Mouse (Mus musculus) stomach, embryonic 14.5 days (tissue): ENCODE measurements around the gene Tkfc. TPM values are rescaled to one million over a fixed set of nuclear protein-coding genes. Genes with fewer than 3 reads are reported as not detected.

Source experiments
- ATAC-seq: fragments of 200-750 bp; cut with Nextera tagmentation; 2 replicates; pipeline ENCODE4 v1.8.0; 2017; ENCODE audit warnings: low read depth, moderate TSS enrichment; ENCODE audit not compliant: insufficient number of reproducible peaks, insufficient read depth, low FRiP score
- H3K27ac ChIP-seq: fragments of 300-500 bp; sonication (generic); 2 replicates; pipeline ENCODE4 v1.5.1; 2014; ENCODE audit warnings: mild to moderate bottlenecking, low read length, moderate library complexity, mixed read lengths
- H3K27me3 ChIP-seq: fragments of 300-500 bp; sonication (generic); 2 replicates; pipeline ENCODE4 v1.6.1; 2014; ENCODE audit warnings: low read length, control low read depth, mixed read lengths; ENCODE audit not compliant: control insufficient read depth, insufficient read depth
- H3K36me3 ChIP-seq: fragments of 300-500 bp; sonication (generic); 2 replicates; pipeline ENCODE4 v1.6.1; 2014; ENCODE audit warnings: mild to moderate bottlenecking, control low read depth, low read length, moderate library complexity, mixed read lengths; ENCODE audit not compliant: control insufficient read depth, insufficient read depth
- H3K4me1 ChIP-seq: fragments of 300-500 bp; sonication (generic); 2 replicates; pipeline ENCODE4 v1.6.1; 2014; ENCODE audit warnings: low read length, control low read depth, mixed read lengths; ENCODE audit not compliant: control insufficient read depth, insufficient read depth
- H3K4me2 ChIP-seq: fragments of 300-500 bp; sonication (generic); replicated peaks from 2 replicates; pipeline ENCODE4 v1.6.1; 2014; ENCODE audit warnings: low read depth, low read length, control low read depth
- H3K4me3 ChIP-seq: fragments of 300-500 bp; sonication (generic); 2 replicates; pipeline ENCODE4 v1.5.1; 2014; ENCODE audit warnings: low read depth, low read length, control low read depth
- H3K9ac ChIP-seq: fragments of 300-500 bp; sonication (generic); replicated peaks from 2 replicates; pipeline ENCODE4 v1.6.1; 2014; ENCODE audit warnings: low read depth, mild to moderate bottlenecking, control low read depth, low read length, moderate library complexity, mixed read lengths
- H3K9me3 ChIP-seq: fragments of 300-500 bp; sonication (generic); 2 replicates; pipeline ENCODE4 v1.6.1; 2016; ENCODE audit warnings: low read depth, low read length, control low read depth; ENCODE audit not compliant: control insufficient read depth
- WGBS: fragments of 180-500 bp; shearing (Covaris S2); extraction: QIAGEN DNeasy Blood & Tissue Kit; methylation state at CpG from one replicate; pipeline ENCODE4 v1.1.7; 2014; 5-methylcytosine and 5-hydroxymethylcytosine counted together
- polyA plus RNA-seq: library from polyadenylated mRNA; unstranded; fragments of >200 nt; fragmentation: Nextera tagmentation; extraction: Ambion mirVana; gene quantifications from 2 replicates; pipeline ENCODE4 v1.2.1, GENCODE M21; 2014

Gene Tkfc
- polyA plus RNA-seq, 1 experiment from 2014 or later = 19.2 TPM

GRCm38 (mm10) chr19:10580102-10580501 is 25.4 kb downstream of the Tkfc start:
- no peaks in the 10 kb centered on the region for H3K9me3 ChIP-seq
- no peak for ATAC-seq
- 82% methylated on average over 3 of the region's 3 CpGs for WGBS

GRCm38 (mm10) chr19:10576690-10577561 is 28.5 kb downstream of the Tkfc start, which contains the start of the genes Cyb561a3 and Tmem138:
Gene Cyb561a3 (plus strand): TSS chr19:10577172.
Gene Tmem138 (minus strand): TSS chr19:10577362.
- H3K4me2 ChIP-seq = peak within 1 kb of the TSS; percentile 88
- peaks cover 17% of the 10 kb centered on the region for H3K36me3 ChIP-seq
- peak; percentile 96 for ATAC-seq
- no peaks in the 10 kb centered on the region for H3K27me3 ChIP-seq
- peak within 1 kb of the TSS; percentile 76 for H3K9ac ChIP-seq
- peaks cover 4% of the 10 kb centered on the region; the same call in 1 of the 2 replicates for H3K4me1 ChIP-seq
- peak within 1 kb of the TSS; percentile 71 for H3K27ac ChIP-seq
- under 1% methylated on average over 44 of the region's 44 CpGs for whole genome bisulfite sequencing
- H3K9me3 ChIP-seq = no peaks in the 10 kb centered on the region
- H3K4me3 ChIP-seq = peak within 1 kb of the TSS; percentile 66

More at GRCm38 (mm10) chr19:10580102-10580501, 25.4 kb downstream of the Tkfc start:
- Histone ChIP-seq H3K36me3 (no peaks in the 10 kb centered on the region; the same call in 1 of the 2 replicates), H3K27ac (no peak overlapping the region), H3K4me2 (no peak overlapping the region), H3K27me3 (no peaks in the 10 kb centered on the region), H3K9ac (no peak overlapping the region), H3K4me3 (no peak overlapping the region), H3K4me1 (peaks cover 4% of the 10 kb centered on the region; the same call in 1 of the 2 replicates)

GRCm38 (mm10) chr19:10569627-10570026 is 35.8 kb downstream of the Tkfc start:
- Histone ChIP-seq H3K4me1 (no peaks in the 10 kb centered on the region), H3K9ac (no peak overlapping the region), H3K27me3 (no peaks in the 10 kb centered on the region), H3K4me3 (no peak overlapping the region), H3K4me2 (no peak overlapping the region), H3K9me3 (no peaks in the 10 kb centered on the region), H3K36me3 (peaks cover 32% of the 10 kb centered on the region), H3K27ac (no peak overlapping the region)
- WGBS = 93% methylated on average over 6 of the region's 6 CpGs
- no peak for ATAC-seq

- no peak for ATAC-seq
- no peaks in the 10 kb centered on the region for H3K9me3 ChIP-seq
- H3K27me3 ChIP-seq = no peaks in the 10 kb centered on the region
- peaks cover 4% of the 10 kb centered on the region; the same call in 1 of the 2 replicates for H3K36me3 ChIP-seq
- H3K27ac ChIP-seq = no peak overlapping the region
- H3K4me2 ChIP-seq = no peak overlapping the region
- no peaks in the 10 kb centered on the region for H3K4me1 ChIP-seq
- H3K9ac ChIP-seq = no peak overlapping the region
- WGBS = 52% methylated on average over 4 of the region's 4 CpGs
- H3K4me3 ChIP-seq = no peak overlapping the region
These were observed 40.2 kb downstream of the Tkfc start for GRCm38 (mm10) chr19:10565217-10565616.

GRCm38 (mm10) chr19:10564278-10564677 is 41.2 kb downstream of the Tkfc start:
- H3K9ac ChIP-seq = no peak overlapping the region
- no peak overlapping the region for H3K27ac ChIP-seq
- no peak overlapping the region for H3K4me2 ChIP-seq
- H3K36me3 ChIP-seq = peaks cover 2% of the 10 kb centered on the region; the same call in 1 of the 2 replicates
- no peak for ATAC-seq
- 76% methylated on average over 6 of the region's 6 CpGs for WGBS
- no peaks in the 10 kb centered on the region for H3K4me1 ChIP-seq
- no peaks in the 10 kb centered on the region for H3K9me3 ChIP-seq
- H3K27me3 ChIP-seq = no peaks in the 10 kb centered on the region
- H3K4me3 ChIP-seq = no peak overlapping the region

GRCm38 (mm10) chr19:10562351-10562750 is 43.1 kb downstream of the Tkfc start:
- no peaks in the 10 kb centered on the region for H3K36me3 ChIP-seq
- no peak overlapping the region for H3K27ac ChIP-seq
- WGBS = 60% methylated on average over 5 of the region's 5 CpGs
- H3K4me1 ChIP-seq = no peaks in the 10 kb centered on the region
- no peak for ATAC-seq
- no peaks in the 10 kb centered on the region for H3K27me3 ChIP-seq
- H3K9ac ChIP-seq = no peak overlapping the region
- no peak overlapping the region for H3K4me2 ChIP-seq
- H3K9me3 ChIP-seq = no peaks in the 10 kb centered on the region
- no peak overlapping the region for H3K4me3 ChIP-seq

GRCm38 (mm10) chr19:10561558-10562314 is 43.7 kb downstream of the Tkfc start:
- no peak for ATAC-seq
- 51% methylated on average over 6 of the region's 6 CpGs for WGBS
- no peak overlapping the region for H3K27ac ChIP-seq

GRCm38 (mm10) chr19:10560108-10560507 is 45.3 kb downstream of the Tkfc start:
- WGBS = 34% methylated on average over 5 of the region's 5 CpGs
- H3K27me3 ChIP-seq = no peaks in the 10 kb centered on the region
- H3K9me3 ChIP-seq = no peaks in the 10 kb centered on the region
- H3K27ac ChIP-seq = no peak overlapping the region
- H3K4me3 ChIP-seq = no peak overlapping the region
- no peak for ATAC-seq
- H3K4me1 ChIP-seq = peaks cover 6% of the 10 kb centered on the region; the same call in 1 of the 2 replicates
- no peak overlapping the region for H3K4me2 ChIP-seq
- no peaks in the 10 kb centered on the region for H3K36me3 ChIP-seq
- no peak overlapping the region for H3K9ac ChIP-seq

More at GRCm38 (mm10) chr19:10561558-10562314, 43.7 kb downstream of the Tkfc start:
- no peak overlapping the region for H3K4me3 ChIP-seq
- H3K9me3 ChIP-seq = no peaks in the 10 kb centered on the region
- no peak overlapping the region for H3K9ac ChIP-seq
- no peaks in the 10 kb centered on the region for H3K36me3 ChIP-seq
- H3K4me1 ChIP-seq = no peaks in the 10 kb centered on the region
- H3K27me3 ChIP-seq = no peaks in the 10 kb centered on the region
- H3K4me2 ChIP-seq = no peak overlapping the region
